Mouse (Mus musculus) neutrophil, adult 59 days (primary cell): Measurements from ENCODE around the gene Pm20d2. TPM values are rescaled to one million over a fixed set of nuclear protein-coding genes. Genes with fewer than 3 reads are reported as not detected.

Experiments
- total RNA-seq, 2 experiments: library from RNA; stranded (reverse); gene quantifications; 1 replicate in 1 of 2; 2 replicates in 1 of 2; pipeline ENCODE4 v1.2.4; 2023

Gene Pm20d2
- under 1 TPM in 1 of 2 experiments, not detected in 1; 0.33 TPM for total RNA-seq

GRCm38 (mm10) chr4:33189735-33190036, at the start of gene Pm20d2:
Gene Pm20d2, minus strand, starts transcription at chr4:33189737.

GRCm38 (mm10) chr4:33208881-33209841, 19.6 kb upstream of the Pm20d2 start, which contains the start of gene Srsf12:
Gene Srsf12, plus strand, starts transcription at chr4:33208991.

GRCm38 (mm10) chr4:33132221-33132620, 57.3 kb downstream of the Pm20d2 start, which contains the start of gene Gabrr1:
Gene Gabrr1, plus strand, starts transcription at chr4:33132521.

Other genes with a start within 250 kb of the Pm20d2 start
- under 1 TPM; 0.24 to 0.29 TPM for gene Ankrd6, start 238.9 kb downstream of the Pm20d2 start, total RNA-seq
- gene Rragd, start 206.7 kb downstream of the Pm20d2 start, total RNA-seq, result under 1 TPM; 0.51 to 0.73 TPM
- 10 to 100 TPM; 64.2 to 67.1 TPM for gene Ube2j1, start 158.3 kb downstream of the Pm20d2 start, total RNA-seq
- under 1 TPM in 1 of 2 experiments, not detected in 1; 0.38 TPM for gene Gabrr2, start 126.7 kb downstream of the Pm20d2 start, total RNA-seq
- not detected for gene Gabrr1, start 57.2 kb downstream of the Pm20d2 start, total RNA-seq
- not detected for gene Srsf12, start 19.3 kb upstream of the Pm20d2 start, total RNA-seq
- gene Pnrc1, start 100.4 kb upstream of the Pm20d2 start, total RNA-seq, result 100 to 1,000 TPM; 346 to 355 TPM
- 10 to 100 TPM; 20.4 to 23.3 TPM for gene Rngtt, start 120.6 kb upstream of the Pm20d2 start, total RNA-seq